Mouse (Mus musculus): Measurements from ENCODE around the gene Alppl2. TPM values are rescaled to one million over a fixed set of nuclear protein-coding genes. Genes with fewer than 3 reads are reported as not detected.

The Alppl2 gene
- polyA plus RNA-seq, 1 experiment, result 7.3 TPM

DNA sequence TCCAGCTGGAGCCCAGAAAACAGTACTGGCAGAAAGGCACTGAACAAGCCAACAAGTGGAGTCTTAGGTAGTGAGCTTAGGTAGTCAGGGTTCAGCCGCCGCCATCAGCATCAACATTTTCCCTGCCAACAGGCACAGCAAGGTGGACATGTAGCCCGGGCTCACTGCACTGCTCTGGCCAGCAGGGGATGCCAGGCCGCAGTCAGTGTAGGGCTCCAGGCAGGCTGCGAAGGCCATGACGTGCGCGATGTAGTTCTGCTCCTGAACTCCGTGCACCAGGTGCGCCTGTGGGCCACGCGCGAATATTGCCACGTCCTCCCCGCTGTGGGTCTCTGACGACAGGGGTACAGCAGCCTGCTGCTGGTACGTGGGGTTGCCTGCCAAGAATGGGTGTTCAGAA, 2.8 kb downstream of the Alppl2 start:
- 84% methylated on average over 17 of the region's 17 CpGs for WGBS
- no peaks in the 10 kb centered on the region for H3K36me3 ChIP-seq (ENCODE audit: control insufficient read depth, insufficient read depth, low read length)
- peaks cover 18% of the 10 kb centered on the region for H3K4me1 ChIP-seq (ENCODE audit: control insufficient read depth, insufficient read depth, insufficient read length, low read length)
- H3K4me3 ChIP-seq (ENCODE audit: low read depth, low read length), result no peak overlapping the region
- no peaks in the 10 kb centered on the region for H3K27me3 ChIP-seq (ENCODE audit: control insufficient read depth, insufficient read depth, low read length)
- TF ChIP-seq POLR2A (IDR thresholded peaks at IDR 0.05; ENCODE audit: low read depth, low read length), result no peak
- no peak for TF ChIP-seq CTCF (IDR thresholded peaks at IDR 0.05; ENCODE audit: extremely low read depth, insufficient read length, insufficient replicate concordance, low read depth, low read length)
- H3K27ac ChIP-seq (ENCODE audit: insufficient read depth, low read depth, low read length), result no peak overlapping the region

- TF ChIP-seq POLR2A (IDR thresholded peaks at IDR 0.05; ENCODE audit: low read depth, low read length) (no peak), CTCF (IDR thresholded peaks at IDR 0.05; ENCODE audit: extremely low read depth, insufficient read length, insufficient replicate concordance, low read depth, low read length) (no peak)
- 29% methylated on average over 4 of the region's 4 CpGs for WGBS
- peaks cover 18% of the 10 kb centered on the region for H3K4me1 ChIP-seq (ENCODE audit: control insufficient read depth, insufficient read depth, insufficient read length, low read length)
- H3K27me3 ChIP-seq (ENCODE audit: control insufficient read depth, insufficient read depth, low read length), result no peaks in the 10 kb centered on the region
- H3K36me3 ChIP-seq (ENCODE audit: control insufficient read depth, insufficient read depth, low read length), result no peaks in the 10 kb centered on the region
- H3K4me3 ChIP-seq (ENCODE audit: low read depth, low read length), result no peak overlapping the region
- no peak overlapping the region for H3K27ac ChIP-seq (ENCODE audit: insufficient read depth, low read depth, low read length)
Measured at GRCm38 (mm10) chr1:87086196-87086595, 3.5 kb downstream of the Alppl2 start.

GRCm38 (mm10) chr1:87073776-87074175, 16.0 kb downstream of the Alppl2 start:
- whole genome bisulfite sequencing, result 89% methylated on average over 8 of the region's 8 CpGs
- H3K27ac ChIP-seq (ENCODE audit: insufficient read depth, low read depth, low read length), result no peak overlapping the region
- TF ChIP-seq CTCF (IDR thresholded peaks at IDR 0.05; ENCODE audit: extremely low read depth, insufficient read length, insufficient replicate concordance, low read depth, low read length) (no peak), POLR2A (IDR thresholded peaks at IDR 0.05; ENCODE audit: low read depth, low read length) (no peak)

GRCm38 (mm10) chr1:87070720-87071119, 19.0 kb downstream of the Alppl2 start:
- Histone ChIP-seq H3K36me3 (ENCODE audit: control insufficient read depth, insufficient read depth, low read length) (no peaks in the 10 kb centered on the region), H3K27me3 (ENCODE audit: control insufficient read depth, insufficient read depth, low read length) (no peaks in the 10 kb centered on the region), H3K4me3 (ENCODE audit: low read depth, low read length) (no peak overlapping the region), H3K4me1 (ENCODE audit: control insufficient read depth, insufficient read depth, insufficient read length, low read length) (peaks cover 5% of the 10 kb centered on the region), H3K27ac (ENCODE audit: insufficient read depth, low read depth, low read length) (no peak overlapping the region)
- 44% methylated on average over 16 of the region's 16 CpGs for WGBS
- no peak for TF ChIP-seq POLR2A (IDR thresholded peaks at IDR 0.05; ENCODE audit: low read depth, low read length)
- TF ChIP-seq CTCF (IDR thresholded peaks at IDR 0.05; ENCODE audit: extremely low read depth, insufficient read length, insufficient replicate concordance, low read depth, low read length), result peak; percentile 59; the same call in 1 of the 2 replicates

More at GRCm38 (mm10) chr1:87073776-87074175, 16.0 kb downstream of the Alppl2 start:
- Histone ChIP-seq H3K27me3 (ENCODE audit: control insufficient read depth, insufficient read depth, low read length) (no peaks in the 10 kb centered on the region), H3K36me3 (ENCODE audit: control insufficient read depth, insufficient read depth, low read length) (no peaks in the 10 kb centered on the region), H3K4me1 (ENCODE audit: control insufficient read depth, insufficient read depth, insufficient read length, low read length) (peaks cover 5% of the 10 kb centered on the region), H3K4me3 (ENCODE audit: low read depth, low read length) (no peak overlapping the region)

DNA sequence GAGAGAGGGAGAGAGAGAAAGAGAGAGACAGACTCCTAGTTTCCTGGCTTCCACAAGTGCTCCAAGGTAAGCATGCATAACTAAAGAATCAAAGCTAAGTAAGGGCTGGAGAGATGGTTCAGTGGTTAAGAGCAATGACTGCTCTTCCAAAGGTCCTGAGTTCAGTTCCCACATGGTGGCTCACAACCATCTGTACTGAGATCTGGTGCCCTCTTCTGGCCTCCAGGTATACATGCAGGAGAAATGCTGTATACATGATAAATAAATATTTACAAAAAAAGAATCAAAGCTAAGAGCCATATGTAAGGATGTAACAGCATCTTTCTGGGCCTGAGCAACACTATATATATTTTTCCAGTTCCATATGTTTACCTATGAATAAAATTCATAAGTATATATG, 28.8 kb downstream of the Alppl2 start:
- Histone ChIP-seq H3K27ac (ENCODE audit: insufficient read depth, low read depth, low read length) (no peak overlapping the region), H3K4me1 (ENCODE audit: control insufficient read depth, insufficient read depth, insufficient read length, low read length) (no peaks in the 10 kb centered on the region; the same call in 1 of the 2 replicates), H3K36me3 (ENCODE audit: control insufficient read depth, insufficient read depth, low read length) (no peaks in the 10 kb centered on the region), H3K4me3 (ENCODE audit: low read depth, low read length) (no peak overlapping the region), H3K27me3 (ENCODE audit: control insufficient read depth, insufficient read depth, low read length) (no peaks in the 10 kb centered on the region)
- TF ChIP-seq CTCF (IDR thresholded peaks at IDR 0.05; ENCODE audit: extremely low read depth, insufficient read length, insufficient replicate concordance, low read depth, low read length), result no peak
- no peak for TF ChIP-seq POLR2A (IDR thresholded peaks at IDR 0.05; ENCODE audit: low read depth, low read length)

DNA sequence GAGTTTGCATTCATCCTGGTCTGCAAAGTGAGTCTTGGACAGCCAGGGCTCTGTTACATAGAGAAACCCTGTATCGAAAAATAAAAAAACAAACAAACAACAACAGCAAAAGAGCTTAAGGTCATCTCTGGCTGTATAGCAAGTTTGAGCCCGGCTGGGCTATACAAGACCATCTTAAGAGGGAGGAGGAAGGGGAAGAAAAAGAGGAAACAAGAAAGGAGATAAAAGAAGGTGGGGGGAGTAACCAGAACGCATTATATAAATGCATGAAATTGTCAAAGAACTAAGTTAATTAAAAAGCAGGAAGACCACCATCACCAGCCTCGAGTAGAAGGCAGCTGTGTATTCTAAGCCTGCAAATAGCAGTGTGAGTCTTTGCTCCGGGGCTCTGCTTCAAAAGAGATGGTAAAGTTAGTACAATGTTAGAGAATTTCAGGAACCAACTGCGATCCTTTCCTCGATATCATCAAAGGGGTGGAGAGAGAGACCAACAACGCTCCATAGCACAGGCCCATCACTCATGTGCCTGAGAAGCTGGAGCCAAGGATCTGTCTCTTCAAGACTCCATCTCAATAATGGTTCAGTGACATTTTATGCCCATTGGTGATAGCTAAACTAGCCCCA, 30.6 kb downstream of the Alppl2 start:
- TF ChIP-seq POLR2A (IDR thresholded peaks at IDR 0.05; ENCODE audit: low read depth, low read length), result no peak
- TF ChIP-seq CTCF (IDR thresholded peaks at IDR 0.05; ENCODE audit: extremely low read depth, insufficient read length, insufficient replicate concordance, low read depth, low read length), result no peak

GRCm38 (mm10) chr1:87057075-87057474, 32.7 kb downstream of the Alppl2 start:
- TF ChIP-seq POLR2A (IDR thresholded peaks at IDR 0.05; ENCODE audit: low read depth, low read length) (no peak), CTCF (IDR thresholded peaks at IDR 0.05; ENCODE audit: extremely low read depth, insufficient read length, insufficient replicate concordance, low read depth, low read length) (no peak)
- 70% methylated on average over 4 of the region's 4 CpGs for WGBS
- no peak overlapping the region for H3K27ac ChIP-seq (ENCODE audit: insufficient read depth, low read depth, low read length)
- H3K36me3 ChIP-seq (ENCODE audit: control insufficient read depth, insufficient read depth, low read length), result no peaks in the 10 kb centered on the region
- no peaks in the 10 kb centered on the region for H3K27me3 ChIP-seq (ENCODE audit: control insufficient read depth, insufficient read depth, low read length)
- H3K4me3 ChIP-seq (ENCODE audit: low read depth, low read length), result no peak overlapping the region
- no peaks in the 10 kb centered on the region for H3K4me1 ChIP-seq (ENCODE audit: control insufficient read depth, insufficient read depth, insufficient read length, low read length)

More for the DNA sequence above, 30.6 kb downstream of the Alppl2 start:
- H3K36me3 ChIP-seq (ENCODE audit: control insufficient read depth, insufficient read depth, low read length), result no peaks in the 10 kb centered on the region
- no peaks in the 10 kb centered on the region for H3K27me3 ChIP-seq (ENCODE audit: control insufficient read depth, insufficient read depth, low read length)
- no peak overlapping the region for H3K27ac ChIP-seq (ENCODE audit: insufficient read depth, low read depth, low read length)
- H3K4me3 ChIP-seq (ENCODE audit: low read depth, low read length), result no peak overlapping the region
- H3K4me1 ChIP-seq (ENCODE audit: control insufficient read depth, insufficient read depth, insufficient read length, low read length), result no peaks in the 10 kb centered on the region
- whole genome bisulfite sequencing, result 78% methylated on average over 8 of the region's 8 CpGs
